Mouse (Mus musculus) erythroblast, adult 5-6 weeks (primary cell): ENCODE data around the gene Mmp11. TPM values are rescaled to one million over a fixed set of nuclear protein-coding genes. Genes with fewer than 3 reads are reported as not detected.

Source experiments
- ATAC-seq: replicated peaks from 2 replicates; pipeline ENCODE4 v1.8.0; 2016; ENCODE audit warnings: moderate number of reproducible peaks, mild to moderate bottlenecking, moderate TSS enrichment, inconsistent platforms; ENCODE audit not compliant: poor library complexity, low FRiP score, severe bottlenecking
- total RNA-seq, 2 experiments: library from RNA; stranded (forward) in 1 of 2; stranded (reverse) in 1 of 2; fragments of 150-400 nt in 1 of 2; fragments of 200-764, 138-1000 nt in 1 of 2; gene quantifications; 2 replicates each; pipeline versions ENCODE4 v1.2.3 to v1.2.4; 2015 to 2017; ENCODE audit warnings: low replicate concordance in 2 of 2

The Mmp11 gene
- not detected in 2 replicates for total RNA-seq (2015; ENCODE audit: low replicate concordance)
- total RNA-seq (2017; ENCODE audit: low replicate concordance), result 1.1 TPM in 1 of 2 replicates, not detected in the other

- ATAC-seq, result peak; percentile 74
These were observed at the start of gene Mmp11 for GRCm38 (mm10) chr10:75935680-75936541. Mmp11 (minus strand) TSS chr10:75936496.

DNA sequence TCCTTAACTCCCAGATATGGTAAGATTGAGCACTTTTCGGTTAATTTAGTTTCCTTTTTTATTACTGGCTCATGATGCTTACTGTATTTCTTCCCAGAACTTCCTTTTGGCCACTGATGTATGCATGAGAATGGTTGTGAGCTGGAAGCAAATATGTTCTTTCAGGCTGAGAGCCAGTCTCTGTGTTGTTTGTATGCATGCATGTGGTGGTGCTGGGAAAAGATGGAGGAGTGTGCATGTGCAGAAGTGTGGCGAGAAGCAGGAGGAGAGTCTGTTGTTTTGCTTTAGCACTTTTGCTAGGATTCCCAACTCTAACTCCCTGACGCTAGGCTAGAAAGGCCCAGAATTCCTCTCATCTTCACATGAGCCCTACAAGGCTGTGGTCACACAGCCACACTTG, 43.1 kb upstream of the Mmp11 start:
- no peak for ATAC-seq

GRCm38 (mm10) chr10:75978835-75979157, 42.5 kb upstream of the Mmp11 start:
- no peak for ATAC-seq

GRCm38 (mm10) chr10:75978119-75978834, 42.0 kb upstream of the Mmp11 start:
- ATAC-seq, result no peak

- 0 out of 2 replicates have a peak, but pooled peaks have one; percentile 24 for ATAC-seq
These were observed 38.9 kb upstream of the Mmp11 start for GRCm38 (mm10) chr10:75975216-75975615.

DNA sequence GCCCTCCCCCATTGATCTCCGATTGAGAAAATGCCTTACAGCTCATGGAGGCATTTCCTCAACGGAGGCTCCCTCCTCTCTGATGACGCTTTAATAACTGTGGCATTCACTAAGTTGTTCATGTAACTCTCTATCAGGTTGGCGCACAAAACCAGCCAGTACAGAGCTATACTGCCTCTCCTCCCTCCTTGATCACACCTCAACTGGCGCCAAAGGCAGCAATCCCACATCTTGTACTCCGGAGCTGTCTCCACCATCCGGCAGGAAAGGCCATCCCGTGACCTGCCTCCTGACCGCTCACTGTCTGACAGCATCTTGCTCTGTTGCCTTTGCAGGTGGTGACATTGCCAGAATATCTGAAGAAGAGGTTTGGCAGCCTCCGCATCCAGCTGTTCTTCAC, 37.5 kb upstream of the Mmp11 start:
- no peak for ATAC-seq

GRCm38 (mm10) chr10:75954381-75954811, 18.1 kb upstream of the Mmp11 start, which contains the start of gene Gm5134:
Gm5134 (plus strand) TSS chr10:75954514.
- ATAC-seq, result no peak

GRCm38 (mm10) chr10:75951424-75952050, 15.2 kb upstream of the Mmp11 start:
- peak; percentile 79 for ATAC-seq

- no peak for ATAC-seq
These were observed 14.5 kb upstream of the Mmp11 start for GRCm38 (mm10) chr10:75950791-75951210.

- ATAC-seq, result no peak
These were observed 13.1 kb upstream of the Mmp11 start for GRCm38 (mm10) chr10:75949053-75950045.

DNA sequence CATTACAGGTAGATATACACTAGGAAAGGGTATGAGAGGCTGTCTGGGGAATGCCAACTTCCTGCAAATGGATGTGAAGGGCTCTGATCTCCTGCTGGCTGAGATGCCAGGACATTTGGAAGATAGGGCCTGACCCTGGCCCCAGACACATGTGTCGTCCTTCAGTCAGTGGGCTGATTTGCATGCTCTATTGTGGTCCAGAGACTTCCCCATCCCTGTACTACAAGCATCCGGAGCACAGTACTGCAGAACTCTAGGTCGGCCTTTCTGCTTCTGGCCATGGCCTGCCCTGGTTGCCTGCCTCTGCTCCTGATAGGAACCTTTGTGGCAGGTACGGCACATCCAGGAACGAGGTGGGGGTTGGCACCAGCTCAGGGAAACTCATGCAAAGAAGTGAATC, 11.8 kb upstream of the Mmp11 start:
- ATAC-seq, result no peak

DNA sequence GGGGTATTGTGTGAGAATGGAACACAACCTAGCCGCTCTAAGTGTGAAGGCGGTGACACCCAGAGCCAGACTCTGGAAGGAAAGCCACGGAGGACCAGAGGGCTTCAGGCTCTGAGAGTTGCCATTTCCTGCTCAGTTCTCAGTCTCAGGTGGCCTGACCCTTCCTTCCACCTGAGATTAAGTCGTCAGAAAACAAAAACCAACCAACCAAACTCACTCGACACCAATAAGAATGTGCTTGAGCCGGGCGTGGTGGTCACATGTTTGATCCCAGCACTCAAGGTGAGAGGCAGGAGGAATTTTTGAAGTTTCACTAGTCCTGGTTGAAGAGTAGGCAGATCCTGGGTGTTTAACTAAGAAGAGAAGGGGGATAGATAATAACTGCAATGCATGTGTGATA, 9.6 kb upstream of the Mmp11 start:
- no peak for ATAC-seq

GRCm38 (mm10) chr10:75945213-75945612, 8.9 kb upstream of the Mmp11 start:
- no peak for ATAC-seq

- no peak for ATAC-seq
These were observed 7.9 kb upstream of the Mmp11 start for GRCm38 (mm10) chr10:75944066-75944772.

GRCm38 (mm10) chr10:75942736-75943477, 6.6 kb upstream of the Mmp11 start, which contains the start of gene Vpreb3:
Vpreb3 (plus strand) TSS chr10:75943057.
- no peak for ATAC-seq

GRCm38 (mm10) chr10:75941042-75941824, 4.9 kb upstream of the Mmp11 start:
- no peak for ATAC-seq

- no peak for ATAC-seq
These were observed 4.2 kb upstream of the Mmp11 start, which contains the start of gene Gm867 for GRCm38 (mm10) chr10:75940520-75940919. Gm867 (minus strand) TSS chr10:75940672.
